Mouse (Mus musculus) bone marrow, adult 2 months (tissue): ENCODE measurements around the gene Mvb12b. TPM values are rescaled to one million over a fixed set of nuclear protein-coding genes. Genes with fewer than 3 reads are reported as not detected.

Experiments used
- H3K27ac ChIP-seq: fragments of 200-500 bp; 2 replicates; pipeline ENCODE4 v1.5.1; 2012; ENCODE audit warnings: low read depth, mild to moderate bottlenecking, control low read depth, inconsistent platforms, low read length; ENCODE audit not compliant: control insufficient read depth, poor library complexity, insufficient read depth
- H3K4me1 ChIP-seq: fragments of 200-500 bp; 2 replicates; pipeline ENCODE4 v1.6.1; 2011; ENCODE audit warnings: low read length; ENCODE audit not compliant: control insufficient read depth, insufficient read depth
- H3K4me3 ChIP-seq: fragments of 200-500 bp; replicated peaks from 2 replicates; pipeline ENCODE3; 2011; ENCODE audit warnings: mild to moderate bottlenecking, low read depth, low read length, control low read depth; ENCODE audit not compliant: control insufficient read depth
- CTCF ChIP-seq: fragments of 200-500 bp; IDR thresholded peaks from 2 replicates; pipeline ENCODE4 v1.5.1; 2011; ENCODE audit warnings: low read length, control low read depth; ENCODE audit not compliant: control insufficient read depth, insufficient read depth
- POLR2A ChIP-seq: fragments of 200-500 bp; IDR thresholded peaks from 2 replicates; pipeline ENCODE4 v1.6.1; 2011; ENCODE audit warnings: low read depth, mild to moderate bottlenecking, control low read depth, low read length, borderline replicate concordance; ENCODE audit not compliant: control insufficient read depth
- WGBS: fragments of 180-500 bp; shearing (Covaris S2); methylation state at CpG from one replicate; pipeline ENCODE4 v1.1.7; 2018; 5-methylcytosine and 5-hydroxymethylcytosine counted together
- polyA plus RNA-seq: library from polyadenylated mRNA; stranded (reverse); fragments of >200 nt; gene quantifications from 2 replicates; pipeline ENCODE4 v1.2.4, GENCODE M21; 2011; ENCODE audit warnings: low replicate concordance; ENCODE audit not compliant: missing spikeins, insufficient read depth, insufficient read length

The Mvb12b gene
- polyA plus RNA-seq, 1 experiment: 38.3 TPM

DNA sequence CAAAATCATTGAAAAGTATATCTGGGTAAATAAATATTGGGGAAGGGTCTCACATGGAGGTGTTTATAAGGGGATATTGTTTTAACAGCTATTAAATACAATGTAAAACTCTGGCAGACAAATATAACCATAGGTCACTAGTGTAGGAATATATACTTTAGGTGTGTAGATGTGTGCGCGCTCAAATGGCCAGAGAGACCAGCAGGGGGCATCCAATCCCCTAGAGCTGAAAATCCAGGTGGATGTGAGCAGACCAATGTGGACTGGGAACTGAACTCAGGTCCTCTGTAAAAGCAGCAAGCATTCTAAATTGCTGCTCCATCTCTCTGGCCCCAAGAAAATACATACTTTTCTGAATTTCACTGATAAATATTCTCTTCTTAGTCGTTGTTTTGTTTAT lies 5.4 kb upstream of the Mvb12b start:
- 94% methylated on average over 3 of the region's 3 CpGs for WGBS

DNA sequence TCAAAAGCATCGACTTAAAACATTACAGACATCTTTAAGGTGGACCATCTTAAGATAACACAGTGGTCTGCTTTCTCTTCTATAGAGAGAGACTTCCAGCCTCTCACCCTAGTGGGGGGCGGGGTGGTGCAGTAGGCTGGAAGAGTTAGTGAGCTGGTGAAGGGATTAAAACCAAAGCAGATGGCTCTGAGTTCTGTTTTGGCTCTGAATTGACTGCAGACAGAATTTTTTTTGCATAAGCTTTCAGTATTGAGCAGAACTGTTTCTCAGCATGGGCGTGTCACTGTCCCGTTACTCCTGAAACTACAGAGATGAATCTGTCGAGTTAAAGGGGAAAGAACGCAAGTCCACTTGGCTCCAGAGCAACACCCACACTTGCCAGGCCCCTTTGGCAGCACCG lies 4.6 kb upstream of the Mvb12b start:
- H3K4me3 ChIP-seq: no peak overlapping the region
- WGBS: 71% methylated on average over 7 of the region's 7 CpGs
- H3K4me1 ChIP-seq: no peaks in the 10 kb centered on the region
- TF ChIP-seq POLR2A (no peak), CTCF (no peak)
- H3K27ac ChIP-seq: no peak overlapping the region

More for the DNA sequence above, 5.4 kb upstream of the Mvb12b start:
- TF ChIP-seq POLR2A (no peak), CTCF (peak; percentile 40; the same call in 1 of the 2 replicates)
- Histone ChIP-seq H3K4me3 (no peak overlapping the region), H3K4me1 (no peaks in the 10 kb centered on the region), H3K27ac (no peak overlapping the region)

DNA sequence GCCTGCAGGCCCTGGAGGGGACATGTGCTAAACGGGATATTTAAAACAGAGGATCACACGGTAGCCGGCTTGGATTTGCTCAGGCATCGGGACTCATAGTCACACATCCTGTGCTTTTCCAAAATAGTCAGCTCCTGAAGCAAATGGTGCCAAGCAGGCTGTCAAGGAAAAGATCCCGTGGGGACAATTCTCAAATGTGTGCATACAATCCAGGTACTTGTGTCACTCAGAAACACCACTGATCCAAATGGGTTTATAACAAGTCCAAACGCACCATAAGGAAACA lies 297 bp upstream of the Mvb12b start:
- no peak for TF ChIP-seq POLR2A
- no peak for TF ChIP-seq CTCF
- Histone ChIP-seq H3K4me1 (peaks cover 1% of the 10 kb centered on the region; the same call in 1 of the 2 replicates), H3K4me3 (peak overlapping the region; percentile 69), H3K27ac (0 out of 2 replicates have a peak overlapping the region, but pooled peaks have one; percentile 84)
- WGBS: 78% methylated on average over 6 of the region's 6 CpGs

DNA sequence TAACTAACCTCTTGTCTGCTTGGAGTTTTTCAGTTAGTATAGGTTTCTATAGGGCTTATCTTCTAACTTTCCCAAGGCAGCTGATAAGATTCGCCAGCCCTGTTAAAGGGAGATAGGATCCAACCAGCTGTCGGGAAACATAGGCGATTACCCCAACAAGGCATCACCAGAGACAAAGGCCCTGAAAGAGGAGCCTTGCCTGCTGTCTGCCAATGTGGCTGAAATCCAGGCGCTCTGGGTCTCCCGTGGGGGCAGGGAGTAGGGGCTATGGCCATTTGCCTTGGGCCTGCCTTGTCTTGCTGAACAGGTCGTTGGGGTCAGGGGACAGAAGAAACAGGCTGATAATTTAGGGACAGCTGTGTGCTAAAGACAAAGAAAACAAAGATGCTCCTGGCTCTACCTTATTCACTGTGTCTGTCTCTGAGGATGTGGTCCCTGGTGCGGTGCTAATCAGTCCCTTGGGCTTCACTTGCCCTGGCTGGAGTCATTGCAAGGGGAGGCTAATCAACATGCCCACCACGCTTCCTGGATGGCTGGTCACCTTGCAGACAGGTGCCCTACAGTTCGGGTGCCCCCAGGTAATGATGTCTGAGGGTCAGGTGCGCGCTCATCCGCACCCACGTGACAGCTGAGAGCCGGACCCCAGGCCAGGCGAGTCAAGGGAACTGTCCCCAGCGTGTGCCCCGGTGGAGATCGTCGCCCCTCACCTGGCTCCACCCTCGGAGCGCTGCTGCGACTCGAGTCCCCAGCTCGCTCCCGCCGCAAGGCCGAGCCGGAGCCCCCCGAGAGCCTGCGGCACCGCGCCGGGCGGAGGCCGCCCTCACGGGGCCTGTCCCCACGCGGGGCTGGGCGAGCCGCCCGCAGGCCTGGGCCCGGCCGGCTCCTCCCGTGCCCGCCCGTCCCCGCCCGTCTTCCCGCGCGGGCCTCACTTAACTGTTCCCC lies 1.1 kb downstream of the Mvb12b start:
- Histone ChIP-seq H3K27ac (peak overlapping the region; percentile 84), H3K4me1 (peaks cover 1% of the 10 kb centered on the region; the same call in 1 of the 2 replicates)
- 4% methylated on average over 51 of the region's 51 CpGs for WGBS

DNA sequence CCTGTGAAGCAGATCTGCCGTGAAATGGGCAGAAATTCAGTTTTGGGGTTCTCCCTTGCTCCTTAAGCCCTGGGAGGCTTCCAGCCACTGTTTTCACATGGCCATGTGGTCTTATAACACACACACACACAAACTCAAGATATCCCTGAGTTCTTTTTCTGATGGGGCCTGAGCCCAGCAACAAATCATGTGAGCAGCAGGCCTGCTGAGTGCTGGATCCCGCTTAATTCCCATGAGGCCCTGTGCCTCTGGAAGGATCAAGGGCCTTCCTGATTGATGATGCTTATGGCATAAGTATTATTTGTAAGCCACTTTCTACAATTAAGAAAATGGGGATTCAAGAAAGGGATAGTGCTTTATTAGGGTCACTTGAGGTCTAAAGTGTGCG lies 2.5 kb downstream of the Mvb12b start:
- WGBS: 65% methylated on average over 3 of the region's 3 CpGs
- Histone ChIP-seq H3K4me1 (peaks cover 1% of the 10 kb centered on the region; the same call in 1 of the 2 replicates), H3K27ac (no peak overlapping the region), H3K4me3 (no peak overlapping the region)
- TF ChIP-seq CTCF: no peak
- no peak for TF ChIP-seq POLR2A

More for the DNA sequence above, 1.1 kb downstream of the Mvb12b start:
- peak; percentile 20; the same call in 1 of the 2 replicates for TF ChIP-seq POLR2A
- no peak for TF ChIP-seq CTCF
- peak overlapping the region; percentile 89 for H3K4me3 ChIP-seq

DNA sequence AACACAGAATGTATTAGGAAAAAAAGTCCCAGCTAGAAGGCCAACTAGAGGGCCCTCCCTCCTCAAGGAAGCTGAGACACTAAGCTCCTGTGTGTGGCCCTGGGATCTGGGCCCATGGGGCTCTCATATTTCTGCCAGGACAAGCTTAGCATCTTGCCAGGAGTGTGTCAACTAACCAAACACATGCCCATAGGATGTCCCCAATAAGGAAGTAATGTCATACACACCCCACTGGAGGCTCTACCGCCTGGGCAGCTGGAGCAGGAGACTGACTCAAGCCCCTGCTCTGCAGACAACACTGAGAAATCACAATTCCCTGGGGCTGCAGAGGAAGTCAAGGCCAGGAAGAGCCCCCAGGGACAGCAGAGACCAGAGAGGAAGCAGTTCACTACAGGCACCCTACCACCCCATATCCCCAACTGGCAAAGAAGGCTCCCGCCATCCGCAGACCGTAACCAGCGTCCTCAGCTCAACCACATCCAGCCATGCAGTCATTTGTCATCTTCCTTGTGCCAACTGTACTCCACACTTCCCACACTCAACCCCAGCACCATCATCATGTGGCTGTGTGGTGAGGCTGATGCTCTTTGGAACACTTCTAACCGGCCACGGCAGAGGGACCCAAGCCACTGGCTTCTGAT lies 3.0 kb downstream of the Mvb12b start:
- H3K27ac ChIP-seq: 0 out of 2 replicates have a peak overlapping the region, but pooled peaks have one; percentile 1
- TF ChIP-seq CTCF (no peak), POLR2A (no peak)
- 18% methylated on average over 7 of the region's 7 CpGs for WGBS

DNA sequence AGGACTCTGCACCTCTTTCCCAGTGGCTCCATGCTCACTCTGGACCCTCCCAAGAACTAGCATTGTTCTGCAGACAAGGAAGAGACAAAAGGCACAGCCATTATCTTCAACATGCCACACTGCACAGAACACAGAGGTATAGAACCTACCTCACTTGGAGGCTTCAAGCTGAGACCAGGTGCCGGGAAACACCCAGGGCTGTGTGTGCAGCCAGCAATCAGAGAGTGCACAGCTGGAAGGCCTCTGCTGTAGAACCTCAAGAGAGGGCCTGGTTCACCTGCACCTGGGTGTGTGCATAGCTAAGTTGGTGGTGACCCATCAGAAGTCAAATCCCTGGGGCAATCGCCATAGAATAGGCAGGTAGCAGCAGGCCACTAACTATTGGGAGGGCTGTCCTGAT lies 8.5 kb downstream of the Mvb12b start:
- WGBS: 84% methylated on average over 2 of the region's 2 CpGs

More for the DNA sequence above, 3.0 kb downstream of the Mvb12b start:
- peaks cover 1% of the 10 kb centered on the region; the same call in 1 of the 2 replicates for H3K4me1 ChIP-seq
- peak overlapping the region; percentile 44 for H3K4me3 ChIP-seq

DNA sequence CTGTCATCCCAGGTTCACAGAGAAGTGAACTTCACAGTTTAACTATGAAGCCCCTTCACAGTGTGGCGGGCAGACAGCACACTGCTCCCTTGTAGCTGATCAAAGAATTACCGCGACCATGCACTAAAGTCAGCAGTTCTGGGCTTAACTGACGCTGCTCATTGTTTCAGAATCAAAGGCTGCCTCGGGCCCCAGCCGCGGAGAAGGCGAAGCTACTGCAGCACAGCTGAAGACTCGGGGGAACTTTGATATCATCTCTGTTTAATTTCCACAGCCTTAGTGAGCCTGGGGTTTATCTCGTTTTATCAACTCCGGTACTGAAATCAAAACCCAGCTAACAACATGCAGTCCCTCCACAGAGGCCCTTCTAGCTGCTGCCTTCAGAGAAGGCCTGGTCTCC lies 9.3 kb downstream of the Mvb12b start:
- Histone ChIP-seq H3K4me1 (no peaks in the 10 kb centered on the region), H3K4me3 (no peak overlapping the region), H3K27ac (no peak overlapping the region)
- 63% methylated on average over 11 of the region's 11 CpGs for WGBS
- no peak for TF ChIP-seq CTCF
- TF ChIP-seq POLR2A: no peak

More for the DNA sequence above, 8.5 kb downstream of the Mvb12b start:
- no peaks in the 10 kb centered on the region for H3K4me1 ChIP-seq
- H3K4me3 ChIP-seq: no peak overlapping the region
- TF ChIP-seq POLR2A: no peak
- TF ChIP-seq CTCF: no peak
- H3K27ac ChIP-seq: no peak overlapping the region
